Mouse (Mus musculus) myocyte (in vitro differentiated cells): ENCODE data around the gene Spire2.

ENCODE experiments used
- CEBPB ChIP-seq: IDR thresholded peaks from 2 replicates; pipeline ENCODE4 v1.6.1; 2011; ENCODE audit warnings: mild to moderate bottlenecking, moderate library complexity; ENCODE audit not compliant: poor library complexity, insufficient read depth, severe bottlenecking
- E2F4 ChIP-seq: IDR thresholded peaks from one replicate; pipeline ENCODE4 v1.6.1; 2011; ENCODE audit warnings: mild to moderate bottlenecking, control low read depth, moderate library complexity; ENCODE audit not compliant: insufficient read depth
- TCF12 ChIP-seq: IDR thresholded peaks from one replicate; pipeline ENCODE4 v1.6.1; 2011; ENCODE audit warnings: mild to moderate bottlenecking, control low read depth; ENCODE audit not compliant: poor library complexity, insufficient read depth, severe bottlenecking
- USF1 ChIP-seq: IDR thresholded peaks from one replicate; pipeline ENCODE4 v1.6.1; 2011; ENCODE audit warnings: low read depth, mild to moderate bottlenecking, control low read depth, moderate library complexity

DNA sequence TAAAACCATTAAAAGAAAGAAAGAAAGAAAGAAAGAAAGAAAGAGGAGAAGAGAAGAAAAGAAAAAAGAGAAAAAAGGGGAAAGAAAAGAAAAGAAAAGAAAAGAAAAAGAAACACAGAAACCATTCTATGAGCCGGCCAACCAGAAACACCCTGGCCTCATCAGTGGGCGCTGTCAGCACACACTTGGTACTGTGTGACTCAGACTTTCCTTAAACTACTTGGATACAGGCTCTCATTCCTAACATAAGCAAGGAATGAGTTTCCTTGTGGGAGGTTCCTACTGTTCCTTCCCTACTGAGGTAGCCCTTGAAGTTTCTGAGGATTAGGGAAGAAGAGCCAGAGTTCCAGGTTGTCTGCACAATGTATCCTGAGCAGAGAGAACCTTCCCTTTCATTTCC, 1.2 kb upstream of the Spire2 start:
- TF ChIP-seq E2F4: no peak
- TF ChIP-seq USF1: no peak
- no peak for TF ChIP-seq TCF12
- no peak for TF ChIP-seq CEBPB
